Mouse (Mus musculus) embryonic facial prominence, embryonic 14.5 days (tissue): ENCODE data around the gene Prr22. TPM values are rescaled to one million over a fixed set of nuclear protein-coding genes. Genes with fewer than 3 reads are reported as not detected.

Experiments used
- ATAC-seq: fragments of 200-750 bp; cut with Nextera tagmentation; 2 replicates; pipeline ENCODE4 v1.8.0; 2017; ENCODE audit warnings: low read depth, moderate number of reproducible peaks, moderate TSS enrichment
- DNase-seq: peaks from one replicate; pipeline ENCODE4 v3.0.0-alpha.2; 2015; ENCODE audit warnings: low spot score
- H3K27ac ChIP-seq: fragments of 300-500 bp; sonication (generic); replicated peaks from 2 replicates; pipeline ENCODE4 v1.5.1; 2014; ENCODE audit warnings: low read depth, mild to moderate bottlenecking, low read length, moderate library complexity
- H3K27me3 ChIP-seq: fragments of 300-500 bp; sonication (generic); replicated peaks from 2 replicates; pipeline ENCODE4 v1.6.1; 2014; ENCODE audit warnings: low read length; ENCODE audit not compliant: control insufficient read depth, insufficient read depth
- H3K36me3 ChIP-seq: fragments of 300-500 bp; sonication (generic); 2 replicates; pipeline ENCODE4 v1.6.1; 2014; ENCODE audit warnings: low read length, mixed read lengths; ENCODE audit not compliant: control insufficient read depth, insufficient read depth
- H3K4me1 ChIP-seq: fragments of 300-500 bp; sonication (generic); 2 replicates; pipeline ENCODE4 v1.6.1; 2014; ENCODE audit warnings: antibody characterized with exemption, low read length; ENCODE audit not compliant: control insufficient read depth, insufficient read depth
- H3K4me2 ChIP-seq: fragments of 300-500 bp; sonication (generic); 2 replicates; pipeline ENCODE4 v1.6.1; 2014; ENCODE audit warnings: low read depth, mild to moderate bottlenecking, low read length, moderate library complexity, mixed read lengths
- H3K4me3 ChIP-seq: fragments of 300-500 bp; sonication (generic); 2 replicates; pipeline ENCODE4 v1.5.1; 2014; ENCODE audit warnings: low read depth, mild to moderate bottlenecking, low read length
- H3K9ac ChIP-seq: fragments of 300-500 bp; sonication (generic); 2 replicates; pipeline ENCODE4 v1.6.1; 2014; ENCODE audit warnings: low read depth, mild to moderate bottlenecking, low read length, moderate library complexity, mixed read lengths
- H3K9me3 ChIP-seq: fragments of 300-500 bp; sonication (generic); 2 replicates; pipeline ENCODE4 v1.6.1; 2016; ENCODE audit warnings: low read length; ENCODE audit not compliant: control insufficient read depth
- WGBS: fragments of 180-500 bp; shearing (Covaris S2); extraction: QIAGEN DNeasy Blood & Tissue Kit; methylation state at CpG from one replicate; pipeline ENCODE4 v1.1.7; 2014; 5-methylcytosine and 5-hydroxymethylcytosine counted together
- polyA plus RNA-seq: library from polyadenylated mRNA; unstranded; fragments of >200 nt; fragmentation: Nextera tagmentation; extraction: Ambion mirVana; gene quantifications from 2 replicates; pipeline ENCODE4 v1.2.1, GENCODE M21; 2014

Gene Prr22
- polyA plus RNA-seq, 1 experiment from 2014 or later = 0.61 TPM

GRCm38 (mm10) chr17:56756703-56757399, 13.2 kb upstream of the Prr22 start:
- DNase-seq = no peak
- Histone ChIP-seq H3K9me3 (no peaks in the 10 kb centered on the region), H3K4me1 (peaks cover 17% of the 10 kb centered on the region), H3K27ac (no peak overlapping the region), H3K4me2 (peak overlapping the region; percentile 99), H3K9ac (peak overlapping the region; percentile 71), H3K4me3 (peak overlapping the region; percentile 59), H3K27me3 (peaks cover 55% of the 10 kb centered on the region), H3K36me3 (no peaks in the 10 kb centered on the region)
- peak; percentile 5; the same call in 1 of the 2 replicates for ATAC-seq
- WGBS = under 1% methylated on average over 38 of the region's 51 CpGs

DNA sequence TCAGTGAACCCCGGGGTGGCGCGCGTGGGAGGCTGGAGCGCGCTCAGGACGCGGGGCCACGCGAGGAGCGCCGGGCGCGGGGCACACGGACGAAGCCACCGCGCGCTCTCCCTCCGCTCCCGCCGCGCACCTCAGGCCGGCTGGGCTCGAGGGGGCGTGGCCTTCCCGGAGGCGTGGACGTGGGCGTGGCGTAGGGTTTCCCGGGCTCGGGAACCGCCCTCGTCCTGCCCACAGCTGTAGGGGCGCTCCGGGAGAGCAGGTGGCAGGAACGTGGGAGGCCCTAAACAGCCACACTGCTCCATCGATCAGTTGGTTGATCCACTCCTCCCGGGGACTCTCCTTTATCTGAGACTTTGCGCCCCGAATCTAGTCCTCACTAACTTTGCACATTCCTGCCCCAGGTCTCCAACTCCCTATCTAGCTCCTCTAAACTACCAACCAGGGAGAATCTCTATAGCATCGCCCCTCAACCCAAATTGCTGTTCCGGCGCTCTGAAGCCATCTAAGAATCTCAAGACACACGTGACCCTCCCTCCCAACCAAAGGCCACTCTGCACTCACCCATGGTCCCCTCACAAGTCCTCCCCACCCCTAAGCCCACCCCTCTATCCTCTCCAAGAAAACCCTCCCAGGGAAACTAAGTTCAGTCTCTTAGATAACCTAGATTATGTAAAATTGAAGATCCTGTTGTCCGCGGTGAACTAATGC, 12.5 kb upstream of the Prr22 start, which contains the start of gene Nrtn:
TSS of gene Nrtn (minus strand) at position 115 of the 708 bp plus-strand sequence.
- Histone ChIP-seq H3K36me3 (no peaks in the 10 kb centered on the region), H3K4me2 (peak within 1 kb of the TSS; percentile 99), H3K27ac (no peak within 1 kb of the TSS), H3K9ac (peak within 1 kb of the TSS; percentile 71), H3K4me3 (peak within 1 kb of the TSS; percentile 59), H3K9me3 (no peaks in the 10 kb centered on the region), H3K27me3 (peaks cover 47% of the 10 kb centered on the region), H3K4me1 (peaks cover 18% of the 10 kb centered on the region)
- peak; percentile 72 for ATAC-seq
- under 1% methylated on average over 17 of the region's 48 CpGs for WGBS
- DNase-seq = peak; percentile 91

- Histone ChIP-seq H3K36me3 (no peaks in the 10 kb centered on the region), H3K4me2 (peak overlapping the region; percentile 99; the same call in 1 of the 2 replicates), H3K27me3 (peaks cover 42% of the 10 kb centered on the region), H3K4me3 (no peak overlapping the region), H3K9ac (no peak overlapping the region), H3K27ac (no peak overlapping the region), H3K4me1 (peaks cover 24% of the 10 kb centered on the region), H3K9me3 (no peaks in the 10 kb centered on the region)
- ATAC-seq = no peak
- WGBS = 4% methylated on average over 12 of the region's 12 CpGs
- DNase-seq = peak; percentile 67
Measured at GRCm38 (mm10) chr17:56758132-56758531, 11.9 kb upstream of the Prr22 start.

DNA sequence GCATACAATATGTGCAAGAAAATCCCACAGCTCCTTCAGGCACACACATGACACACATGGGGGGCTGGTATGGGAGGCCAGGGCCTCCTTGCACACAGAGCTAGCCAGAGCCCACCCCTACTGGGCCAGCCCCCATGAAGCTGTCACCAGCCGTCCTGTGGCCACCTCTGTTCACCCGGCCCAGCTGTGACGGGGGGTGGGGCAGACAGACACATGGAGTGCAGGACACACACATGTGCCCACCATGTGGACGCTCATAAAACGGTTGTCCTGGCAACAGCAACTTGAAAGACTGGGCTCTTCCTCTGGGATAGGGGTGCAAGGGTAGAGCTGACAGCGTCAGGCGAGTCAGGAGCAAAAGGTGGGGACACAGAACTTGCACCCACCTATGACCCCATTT, 10.8 kb upstream of the Prr22 start:
- H3K9me3 ChIP-seq = no peaks in the 10 kb centered on the region
- H3K4me2 ChIP-seq = no peak overlapping the region
- no peaks in the 10 kb centered on the region for H3K36me3 ChIP-seq
- no peak overlapping the region for H3K27ac ChIP-seq
- 45% methylated on average over 7 of the region's 7 CpGs for WGBS
- peaks cover 32% of the 10 kb centered on the region for H3K27me3 ChIP-seq
- H3K4me1 ChIP-seq = peaks cover 16% of the 10 kb centered on the region
- H3K9ac ChIP-seq = no peak overlapping the region
- no peak overlapping the region for H3K4me3 ChIP-seq
- no peak for DNase-seq
- ATAC-seq = no peak

GRCm38 (mm10) chr17:56761077-56761476, 9.0 kb upstream of the Prr22 start:
- Histone ChIP-seq H3K9me3 (no peaks in the 10 kb centered on the region), H3K36me3 (no peaks in the 10 kb centered on the region), H3K27ac (no peak overlapping the region), H3K4me2 (no peak overlapping the region), H3K4me1 (peaks cover 16% of the 10 kb centered on the region), H3K9ac (no peak overlapping the region), H3K27me3 (peaks cover 14% of the 10 kb centered on the region), H3K4me3 (no peak overlapping the region)
- DNase-seq (no peak), ATAC-seq (no peak)
- WGBS = 65% methylated on average over 3 of the region's 3 CpGs

- WGBS = 0% methylated on average over 7 of the region's 28 CpGs
- Histone ChIP-seq H3K4me2 (peak overlapping the region; percentile 68), H3K36me3 (peaks cover 6% of the 10 kb centered on the region; the same call in 1 of the 2 replicates), H3K4me1 (peaks cover 16% of the 10 kb centered on the region), H3K4me3 (peak overlapping the region; percentile 48), H3K27ac (peak overlapping the region; percentile 69), H3K9me3 (no peaks in the 10 kb centered on the region), H3K9ac (peak overlapping the region; percentile 65), H3K27me3 (peaks cover 5% of the 10 kb centered on the region)
- DNase-seq (peak; percentile 95), ATAC-seq (peak; percentile 47)
Measured at GRCm38 (mm10) chr17:56761991-56762410, 8.0 kb upstream of the Prr22 start.

DNA sequence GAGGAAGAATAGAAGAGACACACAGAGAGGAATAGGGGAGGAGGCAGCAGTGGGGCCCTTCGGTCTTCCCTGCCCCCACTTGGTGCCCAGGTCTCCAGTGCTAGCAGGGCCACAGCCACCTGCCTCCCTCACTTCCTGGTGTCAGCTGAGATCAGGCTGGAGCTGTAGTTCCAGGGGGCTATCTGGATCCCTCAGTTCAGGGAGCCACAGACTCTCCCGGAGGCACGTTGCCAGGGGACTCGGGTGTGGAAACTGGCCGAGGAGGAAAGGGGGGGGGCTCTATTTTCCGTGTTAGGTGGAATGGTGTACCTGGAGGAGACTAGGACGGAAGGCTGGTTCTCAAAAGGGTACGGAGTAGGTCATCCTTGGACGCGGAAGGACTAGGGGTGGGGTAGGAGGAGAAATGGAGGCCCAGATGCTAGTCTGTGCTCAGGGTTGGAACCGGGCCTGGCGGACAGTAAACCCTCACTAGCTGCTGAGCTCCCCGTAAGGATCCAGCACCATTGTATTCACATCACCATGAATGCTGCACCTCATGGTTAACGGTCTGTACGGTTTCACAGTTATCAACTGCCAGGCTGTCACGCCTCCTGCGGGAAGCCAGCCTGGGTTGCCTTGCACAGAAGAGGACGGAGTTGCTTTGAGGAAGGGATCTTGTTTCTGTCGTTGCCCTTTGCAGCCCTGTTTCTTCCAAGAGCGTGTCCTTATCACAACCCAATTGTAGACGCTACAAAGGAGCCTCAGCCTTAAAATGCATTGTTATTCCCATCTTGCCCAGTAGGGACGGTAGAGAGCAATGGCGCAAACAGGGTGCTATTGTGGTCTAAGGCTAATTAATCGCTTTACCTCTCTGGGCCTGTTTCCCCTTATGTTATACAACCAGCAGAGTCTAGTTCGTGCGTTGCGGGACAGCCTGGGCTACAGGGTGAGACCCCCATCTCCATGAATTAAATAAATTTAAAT, 7.0 kb upstream of the Prr22 start:
- Histone ChIP-seq H3K4me2 (0 out of 2 replicates have a peak overlapping the region, but pooled peaks have one; percentile 68), H3K36me3 (peaks cover 16% of the 10 kb centered on the region; the same call in 1 of the 2 replicates), H3K4me1 (peaks cover 12% of the 10 kb centered on the region), H3K9me3 (no peaks in the 10 kb centered on the region), H3K27me3 (no peaks in the 10 kb centered on the region), H3K27ac (peak overlapping the region; percentile 69), H3K4me3 (no peak overlapping the region), H3K9ac (0 out of 2 replicates have a peak overlapping the region, but pooled peaks have one; percentile 65)
- no peak for DNase-seq
- WGBS = 49% methylated on average over 27 of the region's 27 CpGs
- no peak for ATAC-seq

DNA sequence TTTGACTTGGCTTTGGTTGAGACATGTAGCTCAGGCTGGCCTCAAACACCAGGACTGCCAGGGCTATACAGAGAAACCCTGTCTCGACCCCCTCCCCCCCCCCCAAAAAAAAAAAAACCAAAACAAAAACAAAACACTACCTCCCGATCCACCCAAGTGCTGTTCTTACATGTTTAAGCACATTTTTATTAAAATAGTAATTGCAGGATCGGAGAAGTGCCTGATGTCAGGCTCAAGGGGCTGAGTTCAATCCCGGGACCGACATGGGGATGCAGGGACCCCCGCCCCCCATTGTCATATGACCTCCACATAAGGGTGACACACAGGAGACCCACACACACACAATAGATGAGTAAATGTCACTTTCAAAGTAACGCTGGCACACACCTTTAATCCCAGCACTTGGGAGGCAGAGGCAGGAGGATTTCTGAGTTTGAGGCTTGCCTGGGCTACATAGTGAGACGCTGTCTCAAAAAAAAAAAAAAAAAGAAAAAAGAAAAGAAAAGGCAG, 6.3 kb upstream of the Prr22 start:
- Histone ChIP-seq H3K4me2 (peak overlapping the region; percentile 84), H3K4me1 (peaks cover 11% of the 10 kb centered on the region), H3K27ac (no peak overlapping the region), H3K9ac (no peak overlapping the region; the same call in 1 of the 2 replicates), H3K36me3 (peaks cover 24% of the 10 kb centered on the region), H3K9me3 (no peaks in the 10 kb centered on the region), H3K4me3 (peak overlapping the region; percentile 78), H3K27me3 (no peaks in the 10 kb centered on the region)
- DNase-seq = no peak
- WGBS = 75% methylated on average over 8 of the region's 8 CpGs
- ATAC-seq = no peak
